Mouse (Mus musculus) retina, embryonic 14.5 days (tissue): Measurements from ENCODE around the gene Zfp568.

ENCODE experiments used
- DNase-seq: peaks from one replicate; pipeline ENCODE4 v3.0.0-alpha.2; 2015; ENCODE audit warnings: low spot score

The Zfp568 gene

DNA sequence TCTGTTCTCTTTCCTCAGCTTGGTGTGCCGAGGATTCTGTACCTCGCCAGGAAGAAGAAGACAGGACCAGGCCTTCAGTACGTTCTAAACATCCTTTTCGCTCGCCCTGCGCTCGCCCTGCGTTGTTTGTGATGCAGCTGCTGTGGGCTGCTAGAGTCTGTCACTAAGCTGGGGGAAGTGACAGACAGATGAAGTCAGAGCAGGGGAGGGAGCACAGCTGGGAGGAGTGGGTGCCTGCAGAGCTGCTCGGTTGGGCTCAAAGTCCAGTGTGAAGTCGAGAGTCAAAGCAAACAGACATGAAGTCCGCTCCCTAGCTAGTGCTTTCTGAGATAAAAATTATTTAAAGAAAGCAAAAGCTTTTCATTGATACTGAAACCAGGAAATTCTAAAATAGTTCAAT is 5.3 kb downstream of the Zfp568 start:
- no peak for DNase-seq

DNA sequence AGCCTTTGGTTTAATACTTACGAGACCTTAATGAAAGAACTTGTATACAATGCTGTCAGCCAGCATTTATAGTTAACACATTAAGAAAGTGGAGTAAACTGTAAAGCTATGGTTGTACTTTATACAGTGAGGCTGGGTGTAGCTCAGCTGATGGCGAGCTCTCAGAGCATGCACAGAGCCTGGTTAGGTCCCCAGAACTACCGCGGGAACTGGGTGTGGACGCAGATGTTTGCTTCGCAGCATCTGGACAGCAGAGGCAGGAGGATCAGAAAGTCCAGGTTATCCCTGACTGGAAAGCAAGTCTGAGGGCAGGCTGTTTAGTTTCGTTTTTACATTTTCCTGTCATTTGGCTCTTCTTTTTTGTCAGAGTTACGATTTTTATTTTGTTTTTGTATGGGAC is 8.9 kb downstream of the Zfp568 start:
- DNase-seq, result no peak

DNA sequence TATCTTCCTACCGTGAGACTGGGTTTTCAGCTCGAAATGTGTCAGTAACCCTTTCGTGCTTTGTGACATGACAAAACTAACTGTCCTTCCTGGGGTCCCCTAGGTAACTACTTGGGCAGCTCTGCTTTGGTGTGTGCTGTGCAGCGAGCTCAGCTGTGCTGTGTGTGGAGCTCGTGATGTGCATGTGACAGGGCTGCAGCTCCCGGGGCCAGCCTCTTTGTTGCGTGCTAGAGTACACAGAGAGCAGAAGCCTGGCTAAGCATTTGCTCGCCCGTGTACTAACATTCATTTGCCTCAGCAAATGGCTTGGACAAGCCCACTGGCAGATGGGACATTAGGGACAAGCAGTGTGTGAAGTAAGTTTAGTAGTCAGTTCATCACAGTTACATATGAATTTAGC is 9.6 kb downstream of the Zfp568 start:
- no peak for DNase-seq

DNA sequence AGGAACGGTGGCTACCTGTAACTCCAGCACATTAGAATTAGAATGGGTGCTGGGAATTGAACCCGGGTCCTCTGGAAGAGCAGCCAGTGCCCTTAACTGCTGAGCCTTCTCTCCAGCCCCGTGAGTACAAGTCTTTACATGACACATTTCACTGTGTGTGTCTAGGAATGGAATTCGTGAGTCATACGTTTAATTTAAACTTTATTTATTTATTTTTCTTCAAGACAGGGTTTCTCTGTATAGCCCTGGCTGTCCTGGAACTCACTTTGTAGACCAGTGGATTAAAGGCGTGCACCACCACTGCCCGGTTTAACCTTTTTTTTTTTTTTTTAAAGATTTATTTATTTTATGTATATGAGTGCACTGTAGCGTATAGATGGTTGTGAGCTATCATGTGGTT is 11.4 kb downstream of the Zfp568 start:
- no peak for DNase-seq

DNA sequence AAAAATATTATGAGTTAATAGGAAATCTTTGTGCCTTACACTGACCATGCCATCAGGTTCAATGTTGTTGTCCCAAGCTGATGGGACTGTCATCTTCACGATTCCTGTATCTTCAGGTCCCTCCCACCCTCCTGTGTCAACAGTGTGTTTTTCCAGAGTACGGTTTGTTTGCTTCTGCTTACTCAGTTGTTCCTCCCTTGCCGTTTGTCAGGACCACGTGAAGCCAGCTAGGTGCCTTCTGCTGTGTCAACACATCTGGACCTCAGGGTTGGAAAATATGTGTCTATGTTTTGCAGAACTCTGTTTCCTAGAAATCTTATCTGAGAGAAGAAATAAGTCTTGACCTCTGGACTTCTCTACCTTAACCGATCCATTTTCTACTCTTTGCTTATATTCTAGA is 16.8 kb downstream of the Zfp568 start:
- DNase-seq, result no peak

DNA sequence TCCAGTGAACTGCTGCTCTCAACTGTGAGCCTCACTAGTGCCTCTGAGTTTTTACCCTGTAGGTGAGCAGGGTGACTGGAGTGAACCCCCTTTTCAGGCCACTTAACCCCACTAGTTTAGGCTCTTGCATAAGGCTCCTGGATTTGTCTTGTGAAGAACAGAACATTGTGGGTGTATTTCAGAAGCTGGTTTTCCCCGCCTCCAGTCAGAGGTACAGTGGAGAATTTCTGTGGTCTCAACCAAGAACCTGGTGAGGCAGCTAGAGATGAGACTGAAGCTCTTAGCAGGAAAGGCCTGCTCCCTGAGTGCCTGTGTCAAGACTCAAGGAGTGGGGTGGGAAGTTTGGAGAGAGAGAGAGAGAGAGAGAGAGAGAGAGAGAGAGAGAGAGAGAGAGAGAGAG is 23.8 kb downstream of the Zfp568 start:
- DNase-seq, result no peak

DNA sequence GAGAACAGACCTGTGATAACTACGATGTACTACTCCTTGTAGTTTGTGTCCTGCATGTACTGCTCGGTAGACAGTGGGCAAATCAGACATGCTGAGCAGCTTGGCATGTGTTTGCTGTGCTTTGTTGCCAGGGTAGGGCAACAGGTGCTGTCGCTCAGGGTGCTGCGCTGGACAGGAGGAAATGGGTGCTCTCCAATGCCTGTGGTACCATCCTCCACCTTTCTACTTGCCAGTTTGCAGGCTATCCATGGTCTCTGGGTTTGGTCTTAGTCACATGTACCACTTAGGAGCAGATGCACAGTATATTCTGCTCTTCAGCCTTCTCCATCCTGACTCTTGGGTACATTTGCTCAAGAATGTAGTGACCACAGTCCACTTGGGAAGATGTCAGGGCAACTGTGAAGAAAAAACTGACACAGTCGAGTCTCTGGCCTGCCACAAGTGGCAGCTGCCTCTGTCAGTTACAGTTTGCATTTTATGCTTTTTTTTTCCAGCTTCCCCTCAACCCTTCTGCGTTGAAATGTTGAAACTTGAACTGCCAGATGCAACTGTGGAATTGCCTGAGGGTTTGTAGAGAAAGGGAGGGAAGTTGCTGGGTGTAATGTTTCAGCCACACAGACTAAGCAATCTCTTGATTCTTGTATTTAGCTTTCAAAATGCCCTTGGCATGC is 24.4 kb downstream of the Zfp568 start:
- no peak for DNase-seq

DNA sequence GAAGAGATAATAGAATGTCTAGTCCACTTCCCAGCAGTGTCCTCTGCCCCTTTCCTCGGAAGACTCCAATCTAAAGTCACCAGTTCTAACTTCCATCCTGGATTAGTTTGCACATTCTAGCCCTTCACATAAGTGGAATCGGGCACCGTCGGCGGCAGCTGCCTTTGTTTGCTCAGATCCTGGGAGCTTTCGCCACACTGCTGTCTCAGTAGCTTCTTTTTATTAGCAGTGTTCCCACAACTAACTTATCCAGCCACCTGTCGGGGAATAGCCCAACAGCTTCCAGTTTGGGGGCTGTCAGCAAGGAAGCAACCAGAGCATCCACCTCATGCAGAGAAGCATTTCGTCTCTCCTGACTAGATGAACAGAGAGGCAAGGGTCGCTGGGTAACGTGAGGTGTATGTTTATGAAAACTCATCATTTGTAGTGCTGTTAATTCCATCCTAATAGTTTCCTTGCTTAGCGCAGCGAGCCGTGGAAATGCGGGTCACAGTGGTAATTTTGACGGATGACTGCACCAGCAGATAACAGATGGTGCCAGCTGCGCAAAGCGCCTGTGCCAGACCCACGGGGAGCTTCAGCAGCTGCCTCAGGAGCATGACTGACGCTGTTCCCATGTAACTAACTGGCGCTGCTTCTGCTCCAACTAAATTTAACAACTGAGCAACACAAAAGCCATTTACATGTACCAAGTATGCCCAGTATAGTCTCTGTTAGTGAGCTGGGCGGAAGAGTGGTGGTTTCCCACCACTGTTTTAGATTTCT is 25.7 kb downstream of the Zfp568 start:
- peak; percentile 83 for DNase-seq

DNA sequence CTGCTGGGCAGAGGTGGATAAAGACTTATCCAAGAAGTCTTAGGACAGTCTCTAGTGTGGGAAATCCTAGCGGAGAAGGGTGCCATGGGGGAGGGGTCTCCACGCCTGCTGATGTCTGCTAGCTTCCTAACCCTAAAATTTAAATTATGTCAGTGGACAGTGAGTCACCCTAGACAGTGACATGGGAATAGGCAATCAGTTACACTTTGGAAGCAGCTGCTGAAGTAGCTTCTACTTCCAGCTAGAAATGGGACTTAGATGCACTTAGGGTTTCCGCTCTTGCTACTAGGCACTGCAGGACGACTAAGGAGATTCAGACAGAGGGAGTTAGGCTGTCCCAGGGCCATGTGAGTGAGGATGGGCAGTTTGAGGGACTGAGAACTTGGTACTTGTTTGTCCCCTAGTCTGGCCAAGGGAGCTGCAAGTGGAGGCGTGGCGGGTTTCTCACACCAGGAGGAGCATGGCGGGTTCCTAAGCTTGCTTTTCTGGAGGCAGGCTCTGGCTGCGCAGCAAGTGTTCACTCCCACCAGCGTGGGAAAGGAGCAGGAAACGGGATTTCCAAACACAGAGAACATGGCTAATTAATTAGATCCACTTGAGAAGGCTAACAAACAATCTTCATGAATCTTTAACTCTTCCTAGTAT is 26.9 kb downstream of the Zfp568 start:
- peak; percentile 17 for DNase-seq

DNA sequence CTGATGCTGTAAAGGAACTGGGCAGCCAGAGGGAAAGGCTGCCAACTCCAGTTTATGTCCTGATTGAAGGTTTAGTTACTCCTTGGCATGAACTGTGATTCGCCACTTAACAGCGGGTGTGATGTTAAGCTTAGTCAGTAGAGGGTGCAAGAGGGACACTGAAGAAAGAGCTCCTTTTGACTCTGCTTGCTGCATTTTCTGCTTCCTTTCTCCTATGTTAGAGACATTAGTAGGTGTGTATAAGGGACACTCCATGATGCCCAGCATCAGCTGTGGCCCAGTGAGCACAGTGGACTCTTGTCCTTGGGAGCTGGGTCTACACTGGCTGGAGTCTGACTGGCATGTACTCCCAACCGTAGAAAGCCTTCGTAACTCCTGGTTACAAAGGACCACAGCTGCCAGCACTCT is 29.2 kb downstream of the Zfp568 start:
- DNase-seq, result peak; percentile 76

DNA sequence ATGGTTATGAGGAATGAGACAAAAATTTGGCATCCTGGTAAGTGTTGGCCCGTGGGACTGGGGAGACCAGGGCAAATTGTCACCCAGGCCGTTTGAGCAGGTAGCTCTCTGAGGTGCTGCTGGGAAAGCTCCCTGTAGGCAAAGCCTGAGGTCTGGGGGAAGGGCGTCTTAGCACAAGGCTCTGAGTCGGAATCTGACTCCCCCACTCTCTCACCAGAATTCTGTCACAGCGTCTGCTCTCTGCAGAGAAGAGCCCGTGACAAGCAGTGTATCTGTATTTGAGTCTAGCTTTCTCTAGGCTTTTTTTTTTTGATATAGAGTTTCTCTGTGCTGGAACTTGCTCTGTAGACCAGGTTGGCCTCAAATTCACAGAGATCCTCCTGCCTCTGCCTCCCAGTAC is 33.5 kb downstream of the Zfp568 start:
- no peak for DNase-seq

DNA sequence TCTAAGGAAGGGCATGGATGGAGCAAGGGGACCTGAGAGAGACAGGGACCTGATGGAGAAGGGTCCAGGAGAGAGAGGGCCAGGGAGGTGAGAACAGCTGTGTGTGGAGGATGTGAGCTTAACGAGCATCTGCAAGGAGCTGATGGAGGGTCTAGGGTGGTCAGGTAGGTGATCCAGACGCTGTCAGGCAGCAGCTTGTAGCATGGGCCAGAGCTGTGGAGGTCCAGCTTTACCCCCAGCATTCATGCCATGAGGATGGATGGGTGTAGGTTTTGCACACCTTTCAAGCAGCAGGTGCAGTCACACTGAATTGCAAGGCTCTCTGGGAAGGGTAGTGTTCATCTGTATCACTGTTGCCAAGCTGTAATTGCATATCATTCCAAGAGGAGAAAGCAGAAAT is 35.8 kb downstream of the Zfp568 start:
- DNase-seq, result no peak

DNA sequence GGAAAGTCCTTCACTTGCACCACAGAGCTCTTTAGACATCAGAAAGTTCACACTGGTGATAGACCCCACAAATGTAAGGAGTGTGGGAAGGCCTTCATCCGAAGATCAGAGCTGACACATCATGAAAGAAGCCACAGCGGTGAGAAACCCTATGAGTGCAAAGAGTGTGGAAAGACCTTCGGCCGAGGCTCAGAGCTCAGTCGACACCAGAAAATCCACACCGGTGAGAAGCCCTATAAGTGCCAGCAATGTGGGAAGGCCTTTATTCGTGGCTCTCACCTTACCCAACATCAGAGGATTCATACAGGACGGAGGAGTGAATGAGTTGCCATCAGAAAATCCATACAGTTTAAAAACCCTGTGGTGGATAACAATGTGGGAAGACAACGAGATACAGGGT is 39.6 kb downstream of the Zfp568 start:
- no peak for DNase-seq

DNA sequence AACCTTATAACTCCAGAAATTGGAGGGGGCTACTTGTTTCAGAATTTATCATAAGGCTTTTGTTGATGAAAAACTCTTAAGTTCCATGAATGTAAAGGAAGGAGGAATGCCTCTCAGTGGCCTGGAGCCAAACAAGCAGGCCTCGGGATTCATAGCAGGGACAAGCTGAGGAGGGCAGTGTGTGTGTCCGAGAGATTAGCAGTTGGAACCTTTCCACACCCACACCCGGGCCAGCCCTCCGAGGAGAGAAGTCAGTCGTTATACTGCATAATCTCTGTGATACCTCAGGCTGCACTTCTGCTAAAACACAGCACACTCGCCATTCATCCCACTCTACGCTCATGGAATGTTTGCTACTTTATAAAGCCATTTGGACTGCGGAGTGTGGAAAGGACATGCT is 40.0 kb downstream of the Zfp568 start:
- DNase-seq, result no peak

DNA sequence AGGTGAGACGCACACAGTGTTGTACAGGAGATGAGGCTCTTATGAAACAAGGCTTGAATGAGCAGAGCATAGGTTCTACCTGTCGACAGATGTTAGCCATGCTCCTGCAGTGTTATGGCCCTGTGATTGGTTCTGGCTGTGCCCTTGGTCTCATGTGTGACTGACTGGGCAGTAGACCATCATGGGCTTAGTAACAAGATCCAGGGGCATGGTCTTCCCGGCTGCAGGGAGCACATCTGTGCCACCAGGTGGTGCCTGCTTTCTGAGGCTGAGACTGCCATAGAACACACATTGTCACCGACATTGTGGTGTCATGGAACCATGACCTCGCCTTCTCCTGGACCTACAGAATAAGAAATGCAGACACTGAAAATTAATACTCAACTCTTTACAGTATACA is 41.6 kb downstream of the Zfp568 start:
- DNase-seq, result no peak

DNA sequence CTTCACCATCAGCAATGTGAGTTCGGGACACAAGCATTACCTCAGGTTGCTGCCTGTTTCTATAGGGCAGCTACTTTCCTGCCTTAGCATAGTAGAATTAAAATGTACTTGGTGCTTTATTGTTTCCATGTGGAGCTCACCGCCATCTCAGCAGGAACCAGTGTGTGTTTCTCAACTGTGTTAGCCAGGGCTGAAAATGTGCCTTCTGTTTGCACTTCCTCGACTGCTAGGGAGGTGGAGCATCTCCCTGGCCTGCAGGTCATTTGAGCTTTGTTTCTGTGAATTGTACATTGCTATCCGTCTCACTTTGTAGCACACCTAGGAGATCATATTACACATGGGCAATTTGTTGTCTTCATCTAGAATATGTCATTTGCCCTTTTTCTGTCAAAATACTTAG is 43.6 kb downstream of the Zfp568 start:
- DNase-seq, result no peak

DNA sequence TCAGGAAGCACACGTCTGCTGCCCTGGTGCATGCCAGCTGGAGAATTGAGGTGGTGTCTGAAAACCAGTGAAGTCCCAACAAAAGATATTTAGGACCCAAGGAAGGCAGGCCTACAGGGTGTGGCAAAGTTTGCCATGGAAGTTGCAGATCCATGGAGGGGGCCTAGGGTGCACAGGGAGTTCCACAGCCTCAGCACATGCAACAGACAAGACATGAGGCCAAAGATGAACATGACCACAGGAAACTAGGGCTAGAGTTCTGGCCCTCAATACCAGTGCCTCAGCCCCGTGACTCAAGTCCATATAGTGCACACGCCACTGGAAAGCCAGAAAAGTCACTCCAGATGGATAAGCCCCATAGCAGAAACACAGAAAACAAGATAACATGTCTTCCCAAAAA is 44.8 kb downstream of the Zfp568 start:
- DNase-seq, result no peak

DNA sequence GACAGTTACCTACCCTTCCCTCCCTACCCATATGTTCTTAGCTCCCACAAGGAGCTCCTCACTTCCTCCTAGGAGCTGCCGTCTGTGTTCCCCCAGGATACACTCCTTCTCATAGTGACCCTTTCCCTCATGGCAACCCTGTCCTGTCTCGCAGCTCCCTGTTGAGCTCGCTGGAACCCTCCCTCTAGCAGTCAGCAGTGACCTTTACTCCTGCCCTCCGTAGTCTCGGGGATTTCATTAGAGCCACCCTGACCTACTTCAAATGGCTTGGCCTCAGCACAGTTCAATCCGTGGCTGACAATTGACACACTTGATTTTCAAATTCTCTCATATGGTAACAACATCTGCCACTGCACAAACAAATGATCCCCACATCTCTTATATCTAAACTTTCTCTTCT is 46.9 kb downstream of the Zfp568 start:
- peak; percentile 22 for DNase-seq

DNA sequence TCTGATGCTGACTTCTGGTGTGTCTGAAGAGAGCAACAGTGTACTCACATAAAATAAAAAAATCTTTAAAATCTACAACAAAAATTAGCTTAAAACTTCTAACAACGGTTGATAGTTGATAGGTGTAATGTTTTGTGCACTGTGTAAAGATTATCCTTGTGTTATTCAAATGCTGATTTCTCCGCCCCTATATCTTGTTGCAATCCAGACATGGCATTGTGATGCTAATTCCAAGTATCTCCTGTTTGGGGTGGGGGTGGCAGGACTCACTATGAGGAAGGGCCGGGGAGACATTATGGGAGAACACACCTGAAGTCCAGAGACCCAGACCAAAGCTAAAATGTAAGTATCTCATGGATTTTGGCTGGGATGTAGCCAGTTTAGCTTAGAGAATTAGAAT is 47.6 kb downstream of the Zfp568 start:
- DNase-seq, result no peak

DNA sequence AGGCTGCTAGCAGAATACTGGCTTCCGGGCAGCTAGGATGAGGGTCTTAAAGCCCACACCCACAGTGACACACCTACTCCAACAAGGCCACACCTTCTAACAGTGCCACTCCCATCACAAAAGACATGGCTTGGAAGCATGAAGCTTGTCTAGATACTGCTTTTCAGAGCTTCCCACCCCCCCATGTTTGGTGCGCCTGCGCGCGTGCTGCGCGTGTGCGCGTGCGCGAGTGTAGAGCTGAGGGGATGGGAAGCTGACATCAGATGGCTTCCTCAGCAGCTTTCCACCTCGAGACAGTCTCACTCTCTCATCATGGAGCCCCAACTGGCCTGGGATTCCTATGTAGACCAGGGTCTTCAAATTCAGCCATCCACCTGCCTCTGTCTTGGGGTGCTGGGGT is 50.6 kb downstream of the Zfp568 start:
- no peak for DNase-seq

DNA sequence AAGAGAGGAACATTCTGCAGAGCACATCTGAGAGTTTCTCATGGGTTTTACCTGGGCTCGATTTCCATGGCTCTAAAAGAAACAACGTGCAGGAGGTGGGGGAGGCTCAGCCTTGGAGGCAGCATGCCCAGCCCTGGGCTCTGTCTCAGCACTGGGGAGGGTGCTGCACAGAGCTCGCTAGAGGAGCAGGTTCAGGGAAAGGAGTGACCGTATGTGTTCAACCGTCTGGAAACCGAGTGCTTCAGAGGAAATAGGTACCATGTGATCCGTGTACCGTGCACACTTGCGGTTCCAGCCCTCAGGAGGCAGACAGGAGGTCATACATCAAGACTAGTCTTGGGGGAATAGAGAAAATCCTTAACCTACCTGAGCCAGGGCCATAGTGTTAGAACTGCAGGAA is 60.6 kb downstream of the Zfp568 start:
- no peak for DNase-seq

DNA sequence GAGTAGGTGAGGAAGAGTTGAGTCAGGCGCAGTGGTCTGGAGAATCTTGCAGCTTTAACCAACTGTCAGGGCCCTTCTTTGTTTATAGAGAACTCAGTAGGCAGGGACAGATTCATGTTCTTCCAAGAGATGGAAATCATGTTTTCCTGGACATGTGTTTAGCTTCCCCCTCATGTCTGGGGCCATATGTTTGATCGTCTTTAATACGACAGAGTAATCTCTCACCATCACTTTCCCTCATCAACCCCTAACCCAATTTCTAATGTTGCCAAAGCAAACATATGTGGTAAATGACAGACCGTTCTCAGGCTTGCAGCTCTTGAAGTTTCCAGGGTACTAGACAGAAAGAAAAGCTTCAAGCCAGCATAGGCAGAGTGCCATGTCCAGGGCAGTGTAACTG is 64.4 kb downstream of the Zfp568 start:
- no peak for DNase-seq

DNA sequence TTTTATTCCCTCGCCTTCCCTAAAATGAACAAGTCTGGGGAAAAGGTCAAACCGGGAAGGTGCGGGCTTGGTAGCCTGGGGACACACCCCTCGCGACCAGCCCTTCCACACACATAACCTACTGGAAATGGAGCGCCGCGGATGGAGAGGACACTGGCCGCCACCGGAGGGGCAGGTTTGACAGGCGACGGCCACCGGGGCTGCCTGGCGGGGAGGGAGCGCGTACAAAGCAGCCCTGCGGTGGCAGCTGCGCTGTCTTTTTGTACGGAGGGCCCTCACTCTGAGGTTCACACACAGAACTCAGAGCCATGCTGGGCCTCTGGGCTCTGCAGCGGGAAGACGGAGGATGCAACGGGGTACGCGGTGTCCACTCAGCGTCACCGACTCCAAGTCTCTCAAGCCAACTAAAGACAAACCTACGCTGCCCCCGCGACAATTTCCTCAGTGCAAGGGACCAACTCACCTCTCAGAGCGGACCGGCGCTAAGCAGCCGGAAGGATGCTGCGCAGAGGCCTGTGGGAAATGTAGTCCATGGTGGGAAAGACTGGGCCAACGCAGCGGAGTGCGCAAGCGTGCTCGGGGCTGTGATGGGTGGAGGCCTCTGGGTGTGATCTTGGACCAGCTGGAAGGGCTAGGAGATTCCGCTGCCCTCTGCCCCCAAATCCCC is 67.3 kb downstream of the Zfp568 start, which contains the start of gene Zfp14:
Gene Zfp14 (minus strand): TSS at position 499 of the 667 bp plus-strand sequence.
- DNase-seq, result peak; percentile 94
